Mouse (Mus musculus): ENCODE data around the gene Etv6.

GRCm38 (mm10) chr6:133988011-133988410 is 47.5 kb upstream of the Etv6 start:
- no peak for TF ChIP-seq CTCF (IDR thresholded peaks at IDR 0.05)
- no peak for TF ChIP-seq POLR2A (IDR thresholded peaks at IDR 0.05; ENCODE audit: insufficient read depth, low read depth, low read length)

Measured in heart, adult 2 months (tissue).